Mouse (Mus musculus) MEL-GATA-1-ER (cell line): ENCODE measurements around the gene Tbc1d5.

Source experiments
- DNase-seq: peaks from one replicate; pipeline ENCODE4 v3.0.0-alpha.2; 2012; ENCODE audit warnings: low read depth; ENCODE audit errors: extremely low read depth

Tbc1d5 gene

DNA sequence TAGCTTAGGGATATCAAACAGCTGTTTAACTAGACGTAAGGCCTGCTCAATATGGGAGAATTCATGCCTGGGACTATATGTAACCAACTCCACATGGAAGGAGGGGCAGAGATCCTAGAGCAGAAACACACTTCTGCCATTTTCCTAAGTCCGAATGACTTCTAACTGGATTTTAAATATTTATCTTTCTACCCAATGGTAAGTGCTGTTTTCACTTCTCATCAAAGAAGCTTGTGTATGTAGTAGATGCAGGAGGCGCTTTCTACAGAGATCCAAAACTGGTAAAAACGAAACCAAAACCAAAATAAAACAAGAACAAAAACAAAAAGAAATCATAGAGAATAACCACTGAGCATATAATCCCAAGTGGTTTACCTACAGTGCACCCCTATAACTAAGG lies 299.2 kb downstream of the Tbc1d5 start:
- no peak for DNase-seq

DNA sequence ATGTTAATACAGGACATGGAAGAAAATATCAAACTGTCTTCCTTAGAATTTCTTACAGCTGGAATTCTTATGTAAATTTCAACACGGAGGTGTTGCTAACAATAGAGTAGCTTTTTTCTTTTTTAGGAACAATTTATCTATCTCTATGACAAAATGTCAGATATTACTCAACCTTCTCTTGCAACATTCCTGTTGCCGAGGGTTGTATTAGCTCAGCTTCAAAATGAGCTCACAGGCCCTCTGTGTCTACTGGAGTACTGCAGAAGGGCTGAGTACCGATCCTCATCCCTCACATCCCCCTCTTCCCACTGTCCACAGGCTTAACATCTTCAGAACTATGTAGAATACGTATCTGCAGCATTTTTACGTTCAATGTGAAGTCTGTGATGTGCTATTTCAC lies 302.7 kb downstream of the Tbc1d5 start:
- DNase-seq = no peak

DNA sequence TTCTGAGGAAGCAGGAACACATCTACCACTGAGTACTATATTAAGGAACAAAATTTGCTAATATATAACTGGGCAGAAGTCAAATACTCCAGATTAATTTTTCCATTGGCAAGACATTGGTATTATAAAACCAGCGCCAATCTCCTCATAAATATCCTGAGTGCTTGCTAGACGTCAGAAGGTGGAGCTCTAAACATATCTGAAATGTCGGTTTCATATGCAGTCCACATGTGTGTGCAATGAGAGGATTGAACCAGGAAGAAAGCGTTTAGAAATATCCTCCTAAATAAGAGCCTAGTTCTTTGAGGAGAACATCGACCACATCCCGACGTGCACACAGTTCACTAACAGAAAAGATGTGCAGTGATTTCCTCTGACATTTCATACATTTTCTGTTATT lies 305.1 kb downstream of the Tbc1d5 start:
- no peak for DNase-seq

DNA sequence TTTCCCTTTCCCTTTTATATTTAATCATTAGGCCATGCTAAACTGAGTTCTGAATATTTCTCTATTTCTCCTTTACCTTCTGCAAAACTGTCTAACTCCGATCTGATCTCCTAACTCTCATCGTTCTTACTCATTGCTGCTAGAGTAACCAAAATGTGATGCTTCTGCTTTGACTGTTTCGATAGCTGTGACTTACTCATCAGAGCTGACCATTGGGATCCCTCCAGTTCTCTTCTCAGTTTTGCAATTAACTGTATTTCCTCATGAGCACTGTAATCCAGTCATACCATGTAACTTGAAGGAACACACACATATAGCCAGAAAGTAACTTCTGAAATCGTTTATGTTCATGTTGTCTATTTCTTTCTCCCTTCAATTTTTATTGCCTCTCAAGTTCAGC lies 306.6 kb downstream of the Tbc1d5 start:
- no peak for DNase-seq

DNA sequence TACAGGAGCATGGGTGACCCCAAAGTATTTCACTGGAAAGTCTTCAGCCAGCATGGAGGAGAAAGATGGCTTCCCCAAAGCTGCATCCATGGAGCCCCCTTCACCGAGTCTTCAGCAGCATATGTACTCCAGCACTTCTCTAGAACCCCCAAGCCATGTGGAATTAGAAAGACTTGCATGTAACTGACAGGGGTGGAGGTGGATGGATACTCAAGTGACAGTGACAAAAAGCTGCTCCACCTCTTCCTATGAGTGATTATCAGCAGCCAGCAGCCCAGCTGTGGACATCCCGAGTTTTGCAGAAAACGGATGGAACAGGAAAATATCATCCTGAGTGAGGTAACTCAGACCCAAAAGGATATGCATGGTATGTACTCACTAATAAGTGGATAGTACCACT lies 311.9 kb downstream of the Tbc1d5 start:
- no peak for DNase-seq

DNA sequence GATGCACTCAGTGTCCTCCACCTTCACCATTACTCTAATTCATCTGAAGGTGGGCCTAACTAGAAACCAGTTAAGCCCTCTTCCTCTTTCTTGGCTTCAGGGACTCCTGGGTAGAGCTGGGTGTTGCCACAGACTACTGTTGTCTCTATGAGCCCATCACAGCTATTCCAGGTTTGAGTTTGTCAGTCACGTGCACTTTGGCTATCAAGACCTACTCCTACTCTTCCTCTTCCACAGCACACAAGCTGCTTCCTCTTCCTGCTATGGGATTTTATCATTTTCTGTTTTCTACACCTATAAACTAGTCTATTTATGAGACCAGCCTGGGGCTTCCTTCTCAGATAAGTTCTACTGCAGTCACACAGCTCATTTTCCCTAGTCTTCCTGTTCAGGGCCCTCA lies 314.4 kb downstream of the Tbc1d5 start:
- DNase-seq = peak; percentile 36

DNA sequence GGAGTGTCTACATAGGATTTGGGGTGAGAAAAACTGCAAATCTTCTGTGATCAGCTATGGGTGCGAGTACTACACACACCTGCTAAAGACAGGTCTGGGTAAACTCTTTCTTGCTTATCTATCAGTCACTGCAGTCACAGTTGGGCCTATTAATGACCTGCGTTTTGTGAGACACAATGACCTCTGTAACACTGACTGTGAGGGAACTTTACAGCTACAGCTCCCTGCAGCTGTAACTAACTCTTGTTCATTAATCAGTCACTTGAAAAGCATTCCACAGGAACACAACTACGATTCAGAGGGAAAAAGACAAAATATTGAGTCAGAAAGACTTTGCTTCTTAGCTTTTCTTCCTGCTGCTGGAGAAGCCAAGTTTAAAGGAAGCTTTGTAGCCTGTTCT lies 325.9 kb downstream of the Tbc1d5 start:
- DNase-seq = no peak

DNA sequence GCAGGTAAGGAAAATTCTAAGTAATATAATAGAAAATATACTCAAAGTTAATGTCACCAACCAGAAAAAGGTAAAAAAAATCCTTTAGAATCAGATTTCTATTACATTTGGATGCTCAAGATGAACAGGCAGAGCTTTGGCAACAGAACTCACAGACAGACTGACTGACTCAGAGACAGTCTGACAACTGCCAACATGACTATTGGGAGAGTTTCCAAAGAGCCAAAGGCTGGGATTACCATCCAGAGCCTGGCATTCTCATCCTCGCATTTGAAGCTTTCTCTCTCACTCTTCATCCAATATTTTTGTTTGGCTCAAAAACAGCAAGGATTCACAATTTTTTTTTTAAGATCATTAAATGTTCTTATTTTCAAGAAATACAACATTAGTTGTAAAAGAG lies 327.8 kb downstream of the Tbc1d5 start:
- no peak for DNase-seq

DNA sequence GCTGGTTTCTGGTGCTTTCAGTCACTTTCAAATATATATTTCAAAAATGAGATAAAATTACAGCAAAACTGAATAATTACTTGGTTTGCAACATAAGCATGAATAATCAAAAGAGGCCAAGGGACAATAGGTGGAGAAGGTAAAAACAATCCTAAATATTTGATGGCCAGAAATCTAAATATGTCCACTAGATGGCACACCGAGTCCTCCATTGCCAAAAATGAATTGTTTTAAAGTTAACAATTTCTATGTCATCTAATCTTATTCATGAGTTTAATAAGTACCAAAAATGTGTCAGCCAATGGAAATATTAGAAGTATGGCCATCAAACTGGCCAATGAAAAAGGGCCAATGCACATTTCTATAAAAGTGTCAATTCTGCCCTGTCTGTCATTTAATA lies 365.1 kb downstream of the Tbc1d5 start:
- peak; percentile 16 for DNase-seq

DNA sequence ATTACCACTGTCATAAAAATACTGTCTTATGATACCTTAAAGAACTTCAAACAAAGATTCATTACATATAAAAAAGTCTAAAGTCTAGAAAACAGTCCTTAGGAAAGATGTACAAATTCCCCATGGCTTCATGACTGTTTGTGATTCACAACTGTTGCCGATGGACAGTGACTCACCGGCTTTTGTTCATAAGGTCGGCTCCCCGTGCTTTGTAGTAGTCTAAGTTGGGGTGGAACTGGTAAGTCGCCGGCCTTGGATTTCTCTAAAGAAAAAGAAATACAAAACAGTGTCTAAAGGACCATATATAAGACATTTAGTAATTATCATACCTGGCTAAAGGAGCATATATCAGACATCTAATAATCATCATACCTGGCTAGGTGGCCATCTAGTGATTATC lies 365.6 kb downstream of the Tbc1d5 start:
- DNase-seq = no peak

DNA sequence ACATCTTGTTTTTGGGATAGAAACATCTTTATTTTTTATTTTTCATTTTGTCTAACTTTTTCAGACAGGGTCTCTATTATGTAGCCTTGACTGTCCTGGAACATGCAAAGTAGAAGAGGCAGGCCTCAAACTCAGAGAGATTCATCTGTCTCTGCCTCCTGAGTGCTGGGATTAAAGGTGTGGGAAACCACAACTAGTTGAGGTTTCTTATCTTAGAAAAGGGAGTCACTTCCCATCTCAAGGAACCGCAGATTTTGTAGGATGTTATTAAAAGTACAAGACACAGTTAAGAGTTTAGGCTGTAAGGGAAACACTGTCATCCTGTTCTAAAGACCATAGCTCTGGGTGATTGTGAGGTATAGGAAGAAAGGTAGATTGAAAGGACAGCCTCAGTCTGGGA lies 373.5 kb downstream of the Tbc1d5 start:
- no peak for DNase-seq

DNA sequence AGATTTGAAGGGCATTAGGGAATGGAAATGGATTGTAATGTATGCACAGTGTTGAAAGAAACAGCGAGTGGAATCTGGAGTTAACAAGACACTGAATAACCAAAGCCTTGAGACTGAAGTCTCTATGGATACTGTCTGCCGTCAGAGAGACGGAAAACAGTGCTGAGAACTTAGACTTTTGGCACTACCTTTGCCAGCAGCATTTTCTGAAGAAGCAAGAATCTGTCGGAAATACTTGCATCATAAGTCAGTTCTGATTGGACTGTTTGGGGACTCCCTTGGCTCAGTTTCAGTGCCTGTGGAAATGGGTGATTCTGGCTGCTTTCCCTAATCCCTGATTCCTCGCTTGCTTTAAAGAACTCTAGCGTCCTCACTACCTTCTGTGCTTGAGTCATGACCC lies 375.9 kb downstream of the Tbc1d5 start:
- no peak for DNase-seq

DNA sequence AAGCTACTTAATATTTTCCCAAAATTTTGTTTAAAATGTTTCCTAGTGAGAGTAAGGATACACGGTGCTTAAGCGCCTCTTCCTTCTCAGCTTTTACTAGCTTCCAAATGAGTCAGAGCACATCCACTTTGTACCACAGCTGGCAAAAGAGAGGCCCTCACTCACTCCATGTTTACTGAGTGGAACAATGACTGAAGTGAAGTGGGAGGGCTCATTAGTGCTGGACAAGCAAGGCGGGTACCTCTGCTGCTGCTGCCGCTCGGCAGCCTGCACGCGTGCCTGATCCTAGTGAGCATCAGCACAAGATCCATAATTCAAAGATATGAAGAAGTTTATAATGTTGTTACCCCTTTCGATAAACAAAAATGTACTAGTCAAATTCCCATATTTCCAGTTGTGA lies 376.8 kb downstream of the Tbc1d5 start:
- DNase-seq = no peak

DNA sequence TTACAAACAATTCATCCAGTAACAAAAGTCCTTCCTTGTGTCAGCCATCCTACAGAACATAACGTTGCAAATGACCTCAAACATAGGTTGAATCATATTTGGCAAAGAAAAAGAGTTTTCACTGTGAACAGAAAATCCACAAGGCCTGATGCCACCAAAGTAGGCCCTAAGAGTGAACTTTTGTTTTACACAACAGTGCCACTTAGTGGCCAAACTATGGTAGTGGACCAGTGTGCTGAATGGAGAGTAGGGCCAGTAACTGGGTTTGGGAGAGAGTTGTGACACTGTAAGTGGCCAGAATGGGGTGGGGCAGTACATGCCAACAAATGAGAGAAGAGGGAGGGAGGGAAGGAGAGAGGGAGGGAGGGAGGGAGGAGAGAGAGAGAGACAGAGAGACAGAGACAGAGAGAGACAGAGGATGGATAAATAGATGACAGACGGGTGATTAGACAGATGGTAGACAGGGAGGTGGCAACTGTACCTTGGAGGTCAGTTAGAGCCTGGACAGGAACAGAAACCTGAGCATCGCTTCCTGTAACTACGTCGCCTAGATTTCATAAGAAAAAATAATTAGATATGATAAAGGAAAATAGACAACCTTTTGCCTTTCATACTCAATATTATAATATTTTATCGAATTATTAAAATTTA lies 383.6 kb downstream of the Tbc1d5 start:
- DNase-seq = peak; percentile 47

DNA sequence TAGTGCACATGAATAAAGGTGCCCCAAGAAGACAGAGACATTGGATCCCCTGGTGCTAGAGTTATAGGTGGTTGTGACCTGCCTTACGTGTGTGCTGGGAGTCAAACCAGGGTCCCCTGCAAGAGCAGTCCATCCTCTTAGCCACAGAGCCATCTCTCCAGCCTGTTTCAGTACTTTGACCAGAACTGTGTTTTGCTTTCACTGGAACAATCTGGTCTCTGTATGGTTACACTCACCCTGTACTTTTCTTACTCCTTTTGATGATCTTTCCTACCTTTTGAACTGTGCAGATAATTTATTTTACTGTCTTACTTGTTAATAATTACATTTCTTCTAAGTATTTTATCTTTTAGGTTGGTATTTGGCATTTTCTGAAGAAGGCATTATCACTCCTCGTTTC lies 387.5 kb downstream of the Tbc1d5 start:
- no peak for DNase-seq

DNA sequence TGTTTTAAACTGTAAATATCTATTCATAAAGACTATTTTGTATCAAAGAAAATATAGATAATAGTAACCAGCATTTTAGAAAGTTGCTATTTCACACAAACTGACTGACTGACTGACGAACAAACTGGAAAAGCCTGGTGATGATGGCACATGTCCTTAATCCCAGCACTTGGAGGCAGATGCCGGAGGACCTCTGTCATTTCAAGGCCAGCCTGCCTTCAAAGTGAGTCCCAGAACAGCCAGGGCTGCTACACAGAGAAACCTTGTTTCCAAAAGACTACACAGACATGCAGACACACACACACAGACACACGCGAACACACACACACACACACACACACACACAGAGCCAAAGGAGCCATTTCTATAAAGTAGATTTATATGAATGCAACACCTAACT lies 390.3 kb downstream of the Tbc1d5 start:
- no peak for DNase-seq

DNA sequence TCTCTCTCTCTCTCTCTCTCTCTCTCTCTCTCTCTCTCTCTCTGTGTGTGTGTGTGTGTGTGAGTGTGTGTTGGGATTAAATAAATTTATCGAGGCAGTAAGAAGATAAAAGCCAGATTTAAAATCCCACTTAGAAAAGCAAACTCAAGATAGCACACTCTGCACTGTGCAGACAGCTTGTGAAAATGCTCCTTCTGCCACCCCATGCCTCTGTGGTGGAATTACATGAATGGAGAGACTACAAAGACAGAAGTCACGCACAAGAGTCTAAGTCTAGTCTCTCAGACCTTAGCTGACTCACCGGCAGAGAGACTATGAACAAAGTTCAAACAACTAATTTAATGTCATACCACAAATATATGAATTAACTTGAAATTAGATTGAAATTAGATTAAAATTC lies 403.9 kb downstream of the Tbc1d5 start:
- no peak for DNase-seq

DNA sequence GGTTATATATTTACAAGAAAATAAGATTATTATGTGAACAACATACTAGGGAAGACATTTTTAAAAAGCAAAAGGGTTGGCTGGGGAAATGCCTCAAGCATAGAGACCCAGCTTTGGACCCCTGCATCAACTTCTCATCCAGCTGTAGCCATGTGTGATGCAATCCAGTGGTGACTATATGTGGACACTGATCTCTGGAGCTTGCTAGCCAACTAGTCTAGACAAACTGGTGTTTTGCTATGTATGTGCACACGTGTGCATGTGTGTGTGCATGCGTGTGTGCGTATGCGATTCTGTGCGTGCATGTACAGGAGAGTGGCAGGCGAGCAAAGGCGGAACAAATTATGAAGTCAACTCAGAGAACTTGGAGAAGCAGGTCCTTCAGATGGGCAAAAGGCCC lies 414.8 kb downstream of the Tbc1d5 start:
- DNase-seq = no peak

DNA sequence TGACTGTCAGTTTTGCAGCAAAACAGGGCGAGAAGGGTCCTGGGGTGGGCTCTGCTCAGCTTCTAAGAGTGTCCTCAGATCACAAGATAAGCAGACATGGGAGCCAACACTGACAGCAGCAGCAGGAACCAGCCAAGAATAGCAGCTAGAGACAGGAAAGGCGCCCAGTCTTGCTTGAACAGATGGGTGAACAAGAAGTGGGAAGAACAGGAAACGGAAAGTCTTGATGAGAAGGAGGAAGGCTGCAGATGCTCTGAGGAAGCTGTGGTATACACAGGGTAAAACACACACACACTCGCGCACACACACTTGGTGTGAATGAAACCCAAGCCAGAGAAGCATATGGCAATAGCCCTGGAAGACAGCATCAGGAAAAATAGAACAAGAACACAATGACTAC lies 415.7 kb downstream of the Tbc1d5 start:
- no peak for DNase-seq

DNA sequence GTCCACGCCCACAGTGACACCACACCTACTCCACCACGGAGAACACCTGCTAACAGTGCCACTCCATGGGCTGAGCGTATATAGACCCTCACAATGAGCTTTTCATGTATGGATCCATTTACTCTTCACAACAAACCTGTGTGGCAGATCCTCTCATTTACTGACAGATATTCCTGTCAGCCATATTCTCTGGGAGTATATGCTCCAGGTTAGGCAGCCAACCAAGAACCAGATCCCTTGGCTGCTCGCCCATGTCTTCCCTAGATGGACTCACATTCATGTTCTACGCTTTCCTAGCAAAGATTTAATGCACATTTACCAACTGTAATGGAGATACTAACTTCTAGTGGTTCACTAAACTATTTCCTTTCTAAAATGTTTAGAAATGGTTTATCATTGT lies 416.9 kb downstream of the Tbc1d5 start:
- no peak for DNase-seq

DNA sequence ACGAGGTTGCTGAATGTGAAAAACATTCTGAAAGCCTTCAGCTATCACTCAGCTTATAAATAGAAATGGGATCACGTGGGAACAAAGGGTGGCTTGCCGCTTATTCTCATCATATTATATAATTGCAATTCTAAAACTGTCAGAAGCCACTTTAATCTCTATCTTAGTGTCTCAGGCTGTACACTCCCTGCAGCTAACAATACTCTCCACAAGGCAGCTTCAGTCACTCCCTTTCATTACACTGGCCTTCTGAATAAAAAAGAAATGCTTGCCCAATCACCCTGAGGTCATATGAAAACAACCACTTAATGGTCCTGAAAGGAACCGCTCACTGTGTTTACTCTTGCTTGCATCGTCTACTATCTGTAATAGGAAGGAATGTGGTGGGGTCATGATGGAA lies 418.1 kb downstream of the Tbc1d5 start:
- no peak for DNase-seq

DNA sequence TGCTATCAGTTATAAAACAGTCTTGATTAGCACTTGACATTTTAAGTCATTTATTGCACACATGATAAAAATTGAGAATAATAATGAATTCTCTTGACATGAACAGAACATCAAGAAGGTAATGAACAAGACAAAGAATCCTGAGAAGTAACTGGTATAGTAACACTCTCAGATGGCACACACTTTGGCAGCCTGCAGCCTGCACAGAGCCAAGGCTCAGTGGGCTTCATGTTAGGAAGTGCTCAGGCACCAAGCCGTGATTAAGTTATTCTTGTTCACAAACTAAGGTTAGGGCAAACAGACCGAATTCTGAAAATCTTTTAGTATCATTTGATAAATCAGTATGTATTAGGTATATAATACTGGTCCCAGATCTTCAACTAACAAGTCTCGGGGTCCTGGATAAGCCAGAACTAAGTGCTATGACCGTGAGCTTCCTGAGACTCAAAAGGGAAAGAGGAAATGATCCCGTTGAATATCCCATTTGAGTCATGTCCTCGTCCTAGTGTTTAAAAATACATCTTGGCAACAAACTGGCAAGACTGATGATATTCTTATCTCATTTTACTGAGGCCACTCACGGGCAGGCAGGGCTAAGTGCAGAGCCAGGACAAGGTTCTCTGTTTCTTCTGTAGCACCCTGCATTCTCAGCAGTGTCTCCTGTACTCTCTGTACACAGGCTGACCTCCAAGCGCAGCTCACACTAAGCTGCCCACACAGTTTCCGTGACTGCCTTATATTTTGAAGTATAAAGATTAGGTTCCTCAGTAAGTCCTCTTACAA lies 425.6 kb downstream of the Tbc1d5 start:
- no peak for DNase-seq

DNA sequence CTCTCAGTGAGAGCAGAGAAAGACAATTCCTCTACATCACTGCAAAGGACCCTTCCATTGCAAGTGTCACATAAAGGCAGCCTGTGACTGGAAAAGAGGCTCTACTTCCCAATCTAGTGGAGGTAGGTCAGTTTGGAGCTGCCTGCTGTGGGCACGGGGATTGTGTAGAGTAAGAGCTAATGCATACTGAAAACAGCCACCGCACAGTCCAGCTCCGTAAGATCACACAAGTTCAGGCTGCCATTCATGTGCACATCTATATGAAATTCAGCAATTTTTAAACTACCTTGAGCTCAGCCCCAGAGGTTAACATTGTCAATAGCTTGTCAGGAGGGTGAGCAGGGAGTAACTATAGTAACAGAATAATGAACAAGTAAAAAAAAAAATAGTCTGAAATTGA lies 426.4 kb downstream of the Tbc1d5 start:
- DNase-seq = no peak
